Mouse (Mus musculus) spleen, postnatal 14 days (tissue): ENCODE results near the gene Myf6.

Experiments
- DNase-seq, 2 experiments: peaks; one replicate each; pipeline ENCODE4 v3.0.0; 2021 to 2022; ENCODE audit warnings: low spot score in 2 of 2

Myf6 gene

DNA sequence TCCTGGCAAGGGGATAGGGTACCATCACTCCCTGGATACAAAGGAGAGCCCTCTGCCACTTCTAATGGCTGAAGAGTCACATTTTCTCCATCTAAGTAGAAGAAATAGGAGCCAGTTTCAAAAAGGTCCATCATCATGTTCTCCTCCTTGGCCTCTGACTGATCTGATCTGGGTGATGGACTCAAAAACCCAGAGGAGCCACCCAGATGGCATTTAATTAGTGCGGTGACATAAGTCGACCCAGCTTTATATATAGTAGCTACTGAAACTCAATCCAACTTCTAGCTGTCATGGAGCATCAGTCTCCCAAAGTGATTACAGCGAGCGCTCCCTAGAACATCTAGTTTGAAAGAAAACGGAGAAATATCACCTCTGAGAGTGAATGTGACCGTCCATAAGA lies at the start of gene Myf6:
Gene Myf6, minus strand, starts transcription at position 170 of the 400 bp plus-strand sequence.
- DNase-seq: no peak

DNA sequence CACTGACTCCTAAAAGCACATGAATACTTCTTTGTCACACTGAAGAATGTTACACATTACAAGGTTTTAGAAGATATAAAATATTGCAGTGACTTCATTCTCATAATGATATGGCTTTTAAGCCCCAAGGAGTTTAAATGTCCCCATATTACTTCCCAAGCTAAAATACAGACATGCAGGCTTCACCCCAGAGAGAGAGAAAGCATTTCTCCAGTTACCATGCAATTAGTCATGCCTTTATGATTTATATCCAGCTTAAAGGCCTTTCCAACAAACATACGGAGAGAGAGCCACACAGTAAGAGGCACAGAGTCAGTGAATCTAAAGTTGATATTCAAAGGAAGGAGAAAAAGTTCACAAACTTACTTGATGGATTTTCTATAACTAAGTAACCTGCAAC lies 48.5 kb upstream of the Myf6 start:
- DNase-seq: no peak

DNA sequence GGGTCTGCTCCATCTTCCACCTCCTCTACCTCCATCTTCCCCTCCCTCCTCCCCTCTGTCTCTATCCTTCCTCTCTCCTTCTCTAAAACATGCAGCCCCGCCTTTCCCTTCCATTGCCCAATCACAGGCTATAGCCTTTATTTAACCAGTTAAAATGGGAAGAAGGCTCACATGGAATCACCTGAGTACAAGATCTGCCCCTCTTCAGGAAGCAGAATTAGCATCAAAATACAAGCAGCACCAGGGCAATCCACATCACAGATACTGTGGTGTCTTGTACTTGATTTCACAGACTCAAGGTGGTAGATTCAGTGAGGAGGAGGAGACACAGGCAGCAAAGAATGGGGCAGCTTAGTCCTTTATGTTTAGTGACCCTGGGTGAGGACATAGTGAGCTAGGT lies 34.2 kb upstream of the Myf6 start:
- no peak for DNase-seq

DNA sequence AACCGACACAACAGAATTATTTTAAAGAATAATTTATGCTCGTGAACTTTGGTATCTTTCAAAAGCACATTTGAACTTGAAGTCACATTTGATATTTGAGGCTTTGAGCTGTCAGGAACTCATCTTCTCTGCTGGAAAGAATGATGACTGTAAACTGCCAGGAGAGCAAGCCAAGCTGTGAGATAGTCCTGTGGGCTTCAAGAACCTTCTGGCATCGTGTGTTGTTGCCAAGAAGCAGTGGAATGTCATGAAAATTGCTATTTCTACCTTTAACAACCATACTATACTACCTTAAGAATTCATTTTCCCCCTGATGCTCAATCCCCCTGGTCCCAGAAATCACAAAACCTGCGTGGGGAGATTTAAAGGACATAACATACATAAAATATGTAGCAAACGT lies 24.7 kb upstream of the Myf6 start:
- no peak for DNase-seq

DNA sequence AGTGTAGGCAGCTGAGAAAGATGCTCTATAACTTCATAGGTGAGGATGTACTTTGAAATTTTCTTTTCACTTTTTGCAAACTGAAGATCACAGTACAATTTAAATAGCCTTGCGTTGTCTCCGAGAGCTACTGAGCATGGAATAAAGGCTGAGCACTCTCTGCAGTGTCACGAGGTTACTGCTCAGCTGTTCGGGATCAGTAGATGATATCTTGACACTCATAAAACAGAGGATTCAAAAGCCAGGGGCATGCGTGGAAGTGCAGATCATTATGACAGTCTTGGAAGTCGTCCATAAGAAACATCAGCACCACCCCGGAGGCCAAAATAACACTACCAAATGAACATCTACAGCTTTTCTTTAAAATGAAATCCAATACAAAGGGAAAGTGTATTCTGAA lies 22.1 kb upstream of the Myf6 start:
- no peak for DNase-seq

DNA sequence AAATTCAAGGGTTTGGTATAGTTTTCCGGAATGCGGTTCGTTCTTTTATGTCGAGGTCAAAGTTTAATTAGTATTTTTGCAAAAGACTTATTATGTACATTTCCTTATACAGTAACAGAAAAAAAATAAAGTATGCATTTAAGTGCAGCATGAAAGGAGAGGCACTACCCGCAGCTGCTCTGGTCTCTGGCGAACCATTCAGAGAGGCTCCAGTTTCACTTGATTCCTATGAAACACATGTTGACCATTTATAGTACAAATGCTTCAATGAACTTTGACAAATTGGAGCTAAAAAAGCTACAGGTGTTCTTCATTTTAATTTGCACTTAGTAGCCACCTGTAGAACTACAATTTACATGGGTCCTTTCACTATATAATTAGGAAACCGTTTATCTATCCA lies 20.2 kb upstream of the Myf6 start:
- DNase-seq: no peak

DNA sequence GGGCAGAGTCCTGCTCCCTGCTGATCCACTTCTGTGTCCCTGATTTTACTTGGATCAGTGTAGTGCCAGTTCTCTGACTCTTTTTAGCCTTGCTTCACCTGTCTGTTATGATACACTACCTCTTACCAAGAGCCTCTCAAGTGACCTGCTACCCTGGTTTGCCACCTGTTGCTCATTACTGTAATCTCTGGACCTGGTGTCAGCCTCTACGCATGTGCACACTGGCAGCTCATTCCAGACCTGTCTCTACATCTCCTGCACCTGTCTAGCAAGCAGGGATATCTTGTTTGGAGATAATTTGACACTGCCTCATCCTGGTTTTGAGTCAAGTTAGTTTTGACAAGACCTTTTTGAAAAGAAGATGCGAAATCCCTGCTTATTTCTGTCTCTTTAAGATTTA lies 11.9 kb upstream of the Myf6 start:
- DNase-seq: no peak

DNA sequence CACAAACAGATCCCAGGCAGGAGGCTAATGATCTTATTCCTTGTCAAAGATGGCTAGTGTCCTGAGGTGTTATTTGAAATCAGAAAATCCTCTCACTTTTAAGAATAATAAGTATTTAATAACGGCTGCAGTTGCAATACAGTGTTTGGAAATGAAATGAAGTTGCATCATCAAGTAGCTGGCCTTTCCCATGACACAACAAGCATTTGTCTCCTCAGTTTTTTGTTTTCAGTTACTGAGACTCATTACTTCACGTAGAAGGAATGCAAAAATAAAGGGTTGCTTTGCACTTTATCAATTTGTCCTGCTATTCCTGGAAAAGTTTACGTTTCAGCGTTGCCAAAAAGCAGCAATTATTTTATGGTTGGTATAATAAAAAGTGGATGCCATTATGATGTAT lies 8.9 kb upstream of the Myf6 start:
- no peak for DNase-seq

DNA sequence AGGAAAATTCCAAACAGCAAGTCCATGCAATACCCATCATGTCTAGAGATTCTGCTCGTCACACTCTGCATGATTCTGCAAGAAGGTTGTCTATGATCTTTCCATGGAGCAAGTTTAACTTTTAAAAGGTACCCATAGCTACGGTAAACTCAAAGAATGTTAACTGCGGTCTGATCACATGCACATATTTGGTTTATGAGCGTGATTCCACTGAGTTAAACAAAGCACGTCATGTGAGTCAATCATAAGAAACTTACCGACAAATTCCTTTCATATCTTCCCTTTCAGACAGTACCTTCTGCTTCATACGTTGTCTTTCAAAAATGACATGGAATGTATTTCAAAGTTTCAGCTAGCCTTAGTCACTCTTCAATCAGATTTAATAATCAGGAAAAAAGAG lies 7.7 kb upstream of the Myf6 start:
- no peak for DNase-seq

DNA sequence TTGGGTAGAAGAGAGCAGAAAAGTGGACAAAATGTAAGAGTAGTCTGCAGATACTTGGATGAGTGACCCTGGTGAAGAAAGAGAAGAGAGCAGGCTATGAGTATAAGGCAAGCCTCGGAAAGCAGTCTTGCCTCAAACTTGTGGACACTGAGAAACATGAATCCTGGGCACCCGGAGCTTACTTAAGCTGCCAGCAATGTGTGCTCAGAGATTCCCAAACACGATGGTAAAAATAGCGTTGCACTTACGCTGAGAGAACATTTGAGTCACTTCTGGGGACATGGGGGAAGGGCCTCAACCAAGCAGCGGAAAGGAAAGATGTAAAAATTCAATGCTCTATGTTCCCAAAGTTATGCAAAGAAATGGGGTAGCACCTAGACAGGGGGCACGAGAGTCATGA lies 5.1 kb upstream of the Myf6 start:
- no peak for DNase-seq

DNA sequence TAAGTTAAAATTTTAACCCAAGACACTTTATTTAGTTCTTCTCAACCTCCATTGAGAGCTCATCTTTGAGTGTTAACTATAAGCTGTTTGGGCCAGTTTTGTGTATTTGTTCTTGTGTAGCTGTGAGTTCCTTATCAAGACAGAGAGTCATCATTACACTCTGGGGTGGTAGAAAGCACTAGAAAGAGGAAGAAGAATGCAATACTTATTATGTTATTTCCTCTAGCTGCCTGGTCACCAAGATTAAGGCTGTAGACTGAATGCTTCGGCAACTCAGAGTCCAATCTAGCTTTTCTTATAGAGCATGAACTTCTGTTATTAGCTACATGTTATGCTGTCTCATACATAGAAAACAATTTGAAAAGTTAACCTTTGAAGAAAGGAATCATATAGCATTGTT lies 1.9 kb upstream of the Myf6 start:
- no peak for DNase-seq

DNA sequence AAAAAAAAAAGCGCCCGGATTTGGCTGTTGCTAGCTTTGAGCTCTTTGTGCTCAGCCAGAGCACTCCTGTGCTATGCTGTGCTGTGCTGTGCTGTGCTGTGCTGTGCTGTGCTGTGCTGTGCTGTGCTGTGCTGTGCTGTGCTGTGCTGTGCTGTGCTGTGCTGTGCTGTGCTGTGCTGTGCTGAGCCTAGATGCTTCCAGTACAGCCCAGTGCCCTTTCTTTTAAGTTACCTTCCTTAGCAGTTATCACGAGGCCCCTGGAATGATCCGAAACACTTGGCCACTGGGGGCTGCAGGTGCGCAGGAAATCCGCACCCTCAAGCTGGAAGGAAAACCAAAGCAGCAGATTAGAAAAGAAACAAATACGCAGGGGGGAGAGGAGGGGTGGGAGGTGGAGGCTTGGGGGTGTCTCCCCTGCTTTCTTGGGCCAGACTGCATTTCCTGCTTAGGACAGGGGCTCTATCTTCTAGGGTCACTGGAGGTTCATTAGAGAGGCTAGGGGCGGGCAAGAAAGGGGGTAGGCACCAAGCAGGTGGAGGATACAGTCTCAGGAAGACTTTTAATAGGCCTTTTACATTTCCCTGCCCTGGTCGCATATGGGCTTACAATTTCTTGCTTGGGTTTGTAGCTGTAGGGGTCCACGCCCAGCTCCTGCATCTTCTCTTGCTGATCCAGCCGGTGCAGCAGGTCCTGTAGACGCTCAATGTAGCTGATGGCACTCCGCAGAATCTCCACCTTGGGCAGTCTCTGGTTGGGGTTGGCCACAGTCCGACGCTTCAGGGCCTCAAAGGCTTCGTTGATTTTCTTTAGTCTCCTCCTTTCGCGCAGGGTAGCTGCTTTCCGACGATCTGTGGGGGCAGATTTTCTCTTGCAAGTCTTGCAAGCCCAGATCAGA lies 710 bp downstream of the Myf6 start:
- DNase-seq: no peak

DNA sequence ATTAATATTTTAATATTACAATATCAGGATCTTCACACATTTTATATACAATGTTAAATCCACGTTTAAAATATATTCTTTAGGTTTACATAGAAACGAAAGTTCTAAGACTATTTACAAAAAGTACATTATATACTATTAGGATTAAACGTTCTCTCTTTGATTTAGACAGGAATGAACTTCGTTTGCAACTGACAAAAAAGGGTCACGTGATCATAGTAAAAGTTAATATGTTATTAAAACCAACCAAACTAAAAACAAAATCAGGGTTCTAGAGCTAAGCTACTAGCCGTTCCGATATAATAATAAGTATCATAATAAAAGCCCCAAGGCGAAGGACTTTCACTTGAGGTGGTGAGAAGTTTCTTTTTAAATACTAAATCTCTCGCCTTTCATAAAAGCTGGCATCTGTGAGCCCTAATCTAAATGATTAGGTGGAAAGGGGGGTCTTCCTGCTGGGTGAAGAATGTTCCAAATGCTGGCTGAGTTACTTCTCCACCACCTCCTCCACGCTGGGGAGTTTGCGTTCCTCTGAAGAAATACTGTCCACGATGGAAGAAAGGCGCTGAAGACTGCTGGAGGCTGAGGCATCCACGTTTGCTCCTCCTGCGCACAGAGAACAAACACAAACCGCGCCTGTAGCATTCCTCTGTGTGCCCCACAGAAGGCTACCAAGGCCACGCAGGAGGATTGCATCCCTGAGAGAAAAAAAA lies 1.5 kb downstream of the Myf6 start:
- no peak for DNase-seq

DNA sequence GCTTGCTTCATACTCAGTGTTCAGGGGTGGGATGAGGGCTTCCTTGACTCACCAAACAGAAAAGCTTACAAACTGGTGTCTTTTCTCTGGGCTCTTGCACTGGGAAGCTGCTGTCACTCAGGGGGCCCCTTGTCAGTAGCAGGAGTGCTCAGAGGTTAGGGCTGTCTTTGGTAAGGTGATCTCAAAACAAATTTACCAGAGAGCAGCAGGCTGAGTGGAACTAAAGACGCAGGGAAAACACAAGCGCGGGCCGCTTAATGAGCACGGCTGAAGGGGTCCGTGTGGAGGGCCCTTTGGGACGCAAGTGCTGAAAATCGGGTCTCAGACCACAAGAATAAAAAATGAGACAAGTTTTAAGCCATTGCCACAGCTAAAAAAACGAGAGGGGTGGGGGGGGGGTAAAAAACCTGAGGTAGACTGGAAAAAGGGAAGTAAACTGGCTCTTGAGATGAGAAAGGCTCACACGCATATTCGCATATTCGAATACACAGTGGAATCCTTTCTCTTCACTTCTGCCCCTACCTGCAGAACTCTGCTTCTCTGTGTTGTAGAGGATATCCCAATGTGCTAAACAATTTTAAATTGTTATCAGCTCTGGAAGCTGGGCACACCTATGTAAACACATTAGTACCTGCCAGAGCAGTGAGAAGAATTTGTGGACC lies 5.8 kb downstream of the Myf6 start:
- no peak for DNase-seq

DNA sequence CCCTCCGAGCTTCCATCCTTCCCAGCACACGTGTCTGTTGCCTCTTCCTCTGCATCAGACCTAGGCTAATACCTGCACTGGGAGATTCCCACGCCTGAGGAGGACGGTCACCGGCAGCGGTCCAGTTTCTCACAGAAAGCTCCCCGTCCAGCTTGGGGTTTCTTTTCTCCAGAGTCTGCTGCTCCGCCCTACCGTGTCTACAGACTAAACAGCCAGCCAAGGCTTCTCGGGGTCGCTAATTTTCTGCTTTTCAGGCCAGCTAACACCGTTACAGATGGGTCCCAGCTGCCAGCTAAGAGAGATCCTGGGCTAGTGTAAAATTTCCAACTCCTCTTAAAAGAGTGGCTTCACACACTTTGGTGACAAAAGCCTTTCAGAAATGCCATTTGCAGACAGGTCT lies 7.8 kb downstream of the Myf6 start:
- no peak for DNase-seq

DNA sequence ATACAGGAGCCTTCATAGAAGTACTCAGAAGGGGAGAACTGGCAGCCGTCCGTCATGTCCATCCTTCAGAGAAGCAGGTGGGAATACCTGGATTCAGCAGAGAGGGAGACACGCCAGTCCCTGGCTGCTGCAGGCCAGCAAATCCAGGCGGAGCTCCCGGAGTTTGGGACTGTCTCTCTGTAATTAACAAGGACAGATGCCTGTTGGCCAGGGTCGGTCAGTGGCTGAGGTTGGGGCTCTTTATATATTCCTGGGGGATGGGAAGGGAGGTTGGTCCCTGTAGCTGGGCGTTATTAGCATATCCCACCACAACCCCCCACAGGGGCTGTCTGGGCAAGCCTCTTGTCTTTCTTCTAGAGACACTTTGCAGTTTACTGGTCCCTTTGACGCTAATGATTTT lies 8.7 kb downstream of the Myf6 start, which contains the start of gene Myf5:
Gene Myf5, minus strand, starts transcription at position 265 of the 400 bp plus-strand sequence.
- no peak for DNase-seq

DNA sequence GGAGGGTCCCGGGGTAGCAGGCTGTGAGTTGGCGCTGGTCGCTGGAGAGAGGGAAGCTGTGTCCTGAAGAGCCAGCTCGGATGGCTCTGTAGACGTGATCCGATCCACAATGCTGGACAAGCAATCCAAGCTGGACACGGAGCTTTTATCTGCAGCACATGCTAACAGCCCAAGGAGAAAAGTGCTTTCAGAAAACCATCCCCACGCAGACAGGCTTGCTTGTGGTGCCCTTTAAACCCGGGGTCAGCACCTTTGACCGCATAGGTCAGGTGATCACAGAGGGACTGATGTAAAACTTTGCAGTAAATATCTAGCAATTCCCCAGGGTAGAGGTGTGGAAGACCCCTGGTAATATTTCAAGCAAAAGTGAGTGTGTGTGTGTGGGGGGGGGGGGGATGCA lies 10.5 kb downstream of the Myf6 start:
- DNase-seq: no peak

DNA sequence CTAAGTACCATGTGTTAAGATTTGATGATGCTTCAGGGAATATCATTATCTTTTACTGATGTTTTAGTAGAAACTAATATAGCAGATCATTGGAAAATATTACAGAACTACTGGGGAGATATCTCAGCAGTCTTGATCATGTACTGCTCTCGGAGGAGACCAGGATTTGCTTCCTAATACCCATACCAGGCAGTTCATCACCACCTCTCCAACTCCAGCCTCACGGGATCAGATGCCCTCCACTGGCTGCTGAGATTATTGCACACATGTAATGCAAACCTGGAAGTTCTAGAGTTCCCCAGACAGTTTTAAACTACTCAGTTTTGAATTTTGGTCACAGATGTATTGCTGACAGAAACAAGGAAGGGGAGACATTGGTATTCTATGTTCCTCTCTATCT lies 21.0 kb downstream of the Myf6 start:
- no peak for DNase-seq

DNA sequence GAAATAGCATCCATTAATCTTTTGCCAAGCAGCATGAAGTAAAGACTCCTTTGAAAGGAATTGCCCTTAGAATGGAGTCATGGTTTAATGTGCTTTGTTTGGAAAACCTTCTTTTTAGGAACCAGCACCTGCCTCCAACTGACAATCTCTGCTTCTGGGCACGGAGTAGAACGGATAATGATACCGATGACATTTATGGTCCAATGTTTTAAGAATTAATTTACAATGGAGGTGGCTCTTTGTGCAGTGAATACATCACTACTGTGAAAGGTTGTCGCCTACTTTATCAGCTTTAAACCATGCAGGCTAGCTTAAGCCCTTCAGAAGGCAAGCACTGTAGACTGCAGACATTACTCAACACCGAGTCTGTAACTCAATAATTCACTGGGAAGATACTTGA lies 22.8 kb downstream of the Myf6 start:
- no peak for DNase-seq

DNA sequence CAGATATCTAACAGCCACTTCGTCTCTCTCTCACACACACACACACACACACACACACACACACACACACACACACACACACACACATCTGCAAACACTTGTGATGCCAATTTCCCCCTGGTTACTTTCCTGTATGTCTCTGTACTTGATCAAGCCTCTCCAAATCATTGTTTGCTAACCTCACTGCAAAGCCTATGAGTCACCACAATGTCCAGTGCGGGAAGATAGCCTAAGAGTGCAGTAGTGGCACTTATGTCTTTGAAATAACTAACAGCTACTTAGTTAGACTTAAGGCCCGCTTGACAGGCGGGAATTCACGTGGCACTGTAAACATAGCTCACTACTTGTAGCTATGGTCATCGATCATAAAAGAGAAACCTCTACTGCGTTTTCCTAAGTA lies 26.7 kb downstream of the Myf6 start:
- DNase-seq: no peak

DNA sequence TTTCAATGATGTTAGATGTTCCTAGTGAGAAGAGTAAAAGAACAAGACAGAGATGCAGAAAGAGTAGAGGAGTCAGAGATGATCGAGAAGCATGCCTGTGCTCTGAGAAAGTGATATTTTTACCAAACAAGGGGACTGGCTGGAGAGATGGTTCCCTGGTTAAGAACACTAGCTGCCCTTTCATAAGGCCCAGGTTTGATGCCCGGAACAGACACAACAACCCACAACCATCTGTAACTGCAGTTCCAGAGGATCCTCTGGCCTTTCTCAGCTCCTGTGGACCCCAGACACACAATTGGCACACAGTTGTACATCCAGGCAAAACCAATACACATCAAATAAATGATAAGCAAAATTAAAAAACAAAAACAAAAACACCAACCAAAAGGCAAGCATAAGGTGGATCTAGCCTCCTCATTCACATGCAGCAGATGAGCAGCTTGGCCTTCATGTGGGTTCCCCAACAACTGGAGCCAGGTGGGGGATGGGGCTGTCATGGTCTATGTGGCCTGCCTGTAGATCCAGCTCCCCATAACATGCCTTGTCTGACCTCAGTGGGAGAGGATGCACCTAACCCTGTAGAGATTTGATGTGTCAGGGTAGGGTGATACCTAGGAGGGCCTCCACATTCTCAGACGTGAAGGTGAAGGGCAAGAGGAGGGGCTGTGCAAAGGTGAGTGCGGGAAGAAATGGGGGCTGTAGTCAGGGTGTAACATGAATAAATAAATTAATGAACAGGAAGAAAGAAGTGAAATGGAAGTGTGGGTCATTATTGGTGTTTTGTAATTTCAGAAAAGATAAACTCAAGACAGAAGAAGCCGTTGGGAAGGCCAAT lies 44.8 kb downstream of the Myf6 start:
- DNase-seq: no peak
